Mouse (Mus musculus): ENCODE data around the gene Olfr282. TPM values are rescaled to one million over a fixed set of nuclear protein-coding genes. Genes with fewer than 3 reads are reported as not detected.
A peak's percentile ranks its signal among the peaks of the same experiment; 100 is the strongest.
"Not testable (repeated sequence)": the region's sequence is repeated elsewhere in the genome, so short reads cannot be mapped to it uniquely, and the experiment has no call there.

The Olfr282 gene
- not detected for polyA plus RNA-seq (2012; fragmentation: generic; extraction: Trizol)
- long read RNA-seq, experiment 1: 0 reads
- long read RNA-seq, experiment 2: 0 reads

DNA sequence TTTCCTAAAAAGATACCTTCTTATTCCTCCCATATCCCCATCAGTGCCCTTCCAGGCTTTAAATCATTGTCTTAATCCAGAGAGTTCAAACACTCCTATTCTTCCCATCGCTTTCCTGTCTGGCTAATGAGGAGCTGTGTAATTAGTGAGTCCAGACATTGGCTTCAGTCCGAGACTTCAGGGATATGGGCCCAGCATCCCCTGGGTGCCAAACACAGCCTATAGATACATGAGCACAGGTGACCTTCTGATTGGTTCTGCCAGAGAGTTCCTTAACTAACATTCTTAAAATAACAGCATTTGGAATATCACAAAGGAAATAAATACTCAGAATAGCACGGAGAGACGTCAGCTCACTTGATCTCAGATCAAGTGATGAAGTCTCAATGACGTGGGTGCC lies at the start of gene Olfr282:
TSS of gene Olfr282 (plus strand) at position 301 of the 400 bp plus-strand sequence.
- H3K27me3 ChIP-seq (ENCODE audit: control insufficient read depth, insufficient read depth, insufficient read length): peaks cover 23% of the 10 kb centered on the region
- H3ac ChIP-seq (ENCODE audit: control insufficient read depth, insufficient read length, low read depth); H3K79me2 ChIP-seq (ENCODE audit: control insufficient read depth, insufficient read depth); H3K36me3 ChIP-seq (ENCODE audit: control insufficient read depth, insufficient read depth); H3K4me3 ChIP-seq (ENCODE audit: insufficient read depth, poor library complexity, severe bottlenecking); H3K79me3 ChIP-seq (ENCODE audit: low read depth): not testable (repeated sequence)

DNA sequence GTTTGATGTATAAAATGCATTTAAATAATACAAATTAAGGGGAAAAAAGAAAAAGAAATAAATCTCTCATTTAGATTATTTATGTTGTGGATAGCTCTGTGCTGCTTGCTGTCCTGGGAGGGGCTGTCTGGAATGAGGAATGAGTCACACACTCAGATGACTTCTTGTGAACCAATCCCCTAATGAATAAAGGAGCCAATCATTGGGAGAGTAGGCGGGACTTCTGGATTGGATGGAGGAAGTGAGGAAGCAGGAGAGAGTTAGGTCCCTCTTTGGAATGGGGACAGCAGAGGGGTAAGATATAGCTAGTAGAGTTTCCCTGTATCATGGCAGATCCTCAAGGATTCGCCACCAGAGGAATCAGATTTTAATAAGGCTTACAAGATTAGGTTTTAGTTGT lies 43.4 kb upstream of the Olfr282 start:
- Histone ChIP-seq H3ac (ENCODE audit: control insufficient read depth, insufficient read length, low read depth) (no peak overlapping the region), H3K79me2 (ENCODE audit: control insufficient read depth, insufficient read depth) (no peaks in the 10 kb centered on the region)

DNA sequence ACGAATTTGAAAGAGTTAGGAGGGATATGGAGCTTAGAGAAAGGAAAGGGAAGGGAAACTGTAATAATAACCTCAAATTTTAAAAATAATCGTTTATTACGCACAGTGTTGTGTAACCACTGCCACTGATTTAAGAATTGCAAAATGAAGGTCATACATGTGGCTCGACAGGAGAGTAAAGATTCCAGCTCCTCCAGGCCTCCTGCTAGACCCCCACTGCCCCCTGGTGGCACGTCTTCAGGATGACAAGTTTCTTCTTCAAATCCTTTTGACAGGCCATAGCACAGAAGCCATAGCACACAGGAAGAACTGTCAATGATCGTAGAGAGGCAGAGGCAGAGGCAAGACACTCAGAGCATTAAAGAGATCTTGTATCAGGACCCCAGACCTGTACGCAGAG lies 41.2 kb upstream of the Olfr282 start:
- Histone ChIP-seq H3K79me3 (ENCODE audit: low read depth) (no peaks in the 10 kb centered on the region), H3K36me3 (ENCODE audit: control insufficient read depth, insufficient read depth) (no peaks in the 10 kb centered on the region), H3K4me3 (ENCODE audit: insufficient read depth, poor library complexity, severe bottlenecking) (no peak overlapping the region), H3K27me3 (ENCODE audit: control insufficient read depth, insufficient read depth, insufficient read length) (peaks cover 12% of the 10 kb centered on the region), H3ac (ENCODE audit: control insufficient read depth, insufficient read length, low read depth) (no peak overlapping the region), H3K79me2 (ENCODE audit: control insufficient read depth, insufficient read depth) (no peaks in the 10 kb centered on the region)
- TF ChIP-seq CTCF (IDR thresholded peaks at IDR 0.05; ENCODE audit: control insufficient read depth, insufficient read depth, insufficient read length): peak; percentile 61
- TF ChIP-seq CEBPB (IDR thresholded peaks at IDR 0.05; ENCODE audit: low read depth): no peak
- TF ChIP-seq MAX (IDR thresholded peaks at IDR 0.05): no peak

More for the DNA sequence above, 43.4 kb upstream of the Olfr282 start:
- Histone ChIP-seq H3K4me3 (ENCODE audit: insufficient read depth, poor library complexity, severe bottlenecking) (no peak overlapping the region), H3K27me3 (ENCODE audit: control insufficient read depth, insufficient read depth, insufficient read length) (peaks cover 28% of the 10 kb centered on the region), H3K79me3 (ENCODE audit: low read depth) (no peaks in the 10 kb centered on the region), H3K36me3 (ENCODE audit: control insufficient read depth, insufficient read depth) (no peaks in the 10 kb centered on the region)
- TF ChIP-seq CEBPB (IDR thresholded peaks at IDR 0.05; ENCODE audit: low read depth) (no peak), USF1 (IDR thresholded peaks at IDR 0.05; ENCODE audit: low read depth) (peak; percentile 57), FOSL1 (IDR thresholded peaks at IDR 0.05; ENCODE audit: insufficient read depth, low read length, poor library complexity, severe bottlenecking) (no peak)

DNA sequence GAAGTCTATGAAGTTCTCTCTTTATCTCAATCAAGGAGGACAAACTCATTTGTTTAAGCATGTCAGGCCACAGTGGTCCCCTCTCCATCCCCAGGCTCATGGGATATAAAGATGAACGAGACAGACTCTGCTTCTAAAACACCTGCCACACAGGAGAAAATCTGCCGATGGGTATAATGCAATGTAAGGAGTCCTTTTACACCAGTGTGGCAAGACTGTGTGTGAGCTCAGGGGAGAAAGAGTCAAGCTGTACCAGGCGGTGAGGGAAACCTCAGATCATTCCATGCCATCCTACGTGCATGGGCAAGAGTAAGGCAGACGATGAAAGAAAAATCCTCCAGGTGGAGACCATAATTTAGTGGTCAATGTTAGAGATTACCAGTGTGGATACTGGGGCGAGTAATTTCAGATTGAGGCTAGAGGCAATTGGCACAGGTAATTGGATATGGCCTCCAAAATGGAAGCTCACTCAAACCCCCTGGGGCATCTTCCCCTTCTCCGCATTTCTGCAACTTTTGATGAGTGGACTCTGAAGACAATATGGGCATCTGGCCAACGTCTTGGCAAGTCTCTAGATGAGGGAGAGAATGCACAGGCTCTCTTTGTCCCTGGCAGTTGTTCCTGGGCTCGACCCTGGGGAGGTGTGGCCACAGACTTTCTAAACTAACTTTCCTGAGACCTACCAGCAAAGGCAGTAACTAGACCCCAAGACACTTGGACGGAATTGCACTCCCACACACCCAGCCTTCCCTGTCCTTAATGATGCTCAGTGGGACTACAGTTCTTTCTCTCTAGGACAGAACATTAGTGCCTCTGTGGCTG lies 39.7 kb upstream of the Olfr282 start:
- H3K4me3 ChIP-seq (ENCODE audit: insufficient read depth, poor library complexity, severe bottlenecking): no peak overlapping the region
- TF ChIP-seq MAX (IDR thresholded peaks at IDR 0.05) (no peak), CEBPB (IDR thresholded peaks at IDR 0.05; ENCODE audit: low read depth) (no peak), USF1 (IDR thresholded peaks at IDR 0.05; ENCODE audit: low read depth) (no peak), CTCF (IDR thresholded peaks at IDR 0.05; ENCODE audit: control insufficient read depth, insufficient read depth, insufficient read length) (no peak)
- H3K79me2 ChIP-seq (ENCODE audit: control insufficient read depth, insufficient read depth): no peaks in the 10 kb centered on the region
- H3K27me3 ChIP-seq (ENCODE audit: control insufficient read depth, insufficient read depth, insufficient read length): peaks cover 12% of the 10 kb centered on the region
- no peaks in the 10 kb centered on the region for H3K36me3 ChIP-seq (ENCODE audit: control insufficient read depth, insufficient read depth)
- H3K79me3 ChIP-seq (ENCODE audit: low read depth): no peaks in the 10 kb centered on the region
- no peak overlapping the region for H3ac ChIP-seq (ENCODE audit: control insufficient read depth, insufficient read length, low read depth)

DNA sequence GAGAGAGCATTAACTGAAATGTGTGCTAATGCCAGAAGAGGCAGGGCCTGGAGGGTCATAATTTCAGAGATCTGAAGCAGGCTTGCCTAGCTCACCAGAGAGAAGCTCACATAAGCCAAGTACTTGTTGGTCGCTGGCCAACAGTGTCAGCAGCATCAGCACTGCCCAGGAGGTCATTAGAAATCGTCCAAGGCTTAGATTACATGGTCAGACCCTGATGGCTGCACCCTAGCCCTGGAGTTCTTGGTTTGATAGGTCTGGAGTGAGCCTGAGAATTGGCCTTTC lies 39.2 kb upstream of the Olfr282 start:
- Histone ChIP-seq H3K4me3 (ENCODE audit: insufficient read depth, poor library complexity, severe bottlenecking) (no peak overlapping the region), H3K79me3 (ENCODE audit: low read depth) (no peaks in the 10 kb centered on the region), H3ac (ENCODE audit: control insufficient read depth, insufficient read length, low read depth) (no peak overlapping the region), H3K79me2 (ENCODE audit: control insufficient read depth, insufficient read depth) (no peaks in the 10 kb centered on the region), H3K27me3 (ENCODE audit: control insufficient read depth, insufficient read depth, insufficient read length) (peaks cover 12% of the 10 kb centered on the region), H3K36me3 (ENCODE audit: control insufficient read depth, insufficient read depth) (no peaks in the 10 kb centered on the region)
- TF ChIP-seq MYOD1 (IDR thresholded peaks at IDR 0.05; ENCODE audit: control insufficient read depth, insufficient read length, low read depth) (no peak), FOSL1 (IDR thresholded peaks at IDR 0.05; ENCODE audit: insufficient read depth, low read length, poor library complexity, severe bottlenecking) (no peak), MAX (IDR thresholded peaks at IDR 0.05) (no peak), USF1 (IDR thresholded peaks at IDR 0.05; ENCODE audit: low read depth) (no peak), CEBPB (IDR thresholded peaks at IDR 0.05; ENCODE audit: low read depth) (no peak), CTCF (IDR thresholded peaks at IDR 0.05; ENCODE audit: control insufficient read depth, insufficient read depth, insufficient read length) (no peak), MYOG (IDR thresholded peaks at IDR 0.05; ENCODE audit: control insufficient read depth, extremely low read depth, insufficient read length) (no peak)

DNA sequence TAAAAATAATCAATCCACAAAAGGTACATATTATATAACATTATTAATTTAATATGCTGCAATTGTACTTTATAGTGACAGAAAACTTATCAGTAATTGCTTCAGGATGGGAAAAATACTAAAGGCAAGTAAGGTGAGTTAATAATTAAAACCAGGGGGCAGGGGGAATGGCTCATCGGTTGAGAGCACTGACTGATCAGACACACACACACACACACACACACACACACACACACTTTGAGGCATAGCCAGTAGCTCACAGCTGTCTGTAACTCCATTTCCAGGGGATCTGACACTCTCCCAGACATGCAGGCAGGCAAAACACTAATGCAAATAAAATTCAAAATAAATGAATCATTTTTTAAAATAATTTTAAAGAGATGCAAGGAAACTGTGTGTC lies 33.9 kb upstream of the Olfr282 start:
- no peak overlapping the region for H3K4me3 ChIP-seq (ENCODE audit: insufficient read depth, poor library complexity, severe bottlenecking)
- no peak for TF ChIP-seq FOSL1 (IDR thresholded peaks at IDR 0.05; ENCODE audit: insufficient read depth, low read length, poor library complexity, severe bottlenecking)
- no peak for TF ChIP-seq MYOG (IDR thresholded peaks at IDR 0.05; ENCODE audit: control insufficient read depth, extremely low read depth, insufficient read length)
- no peak for TF ChIP-seq USF1 (IDR thresholded peaks at IDR 0.05; ENCODE audit: low read depth)
- TF ChIP-seq MYOD1 (IDR thresholded peaks at IDR 0.05; ENCODE audit: control insufficient read depth, insufficient read length, low read depth): no peak
- TF ChIP-seq CEBPB (IDR thresholded peaks at IDR 0.05; ENCODE audit: low read depth): no peak
- TF ChIP-seq CTCF (IDR thresholded peaks at IDR 0.05; ENCODE audit: control insufficient read depth, insufficient read depth, insufficient read length): no peak
- TF ChIP-seq MAX (IDR thresholded peaks at IDR 0.05): no peak
- H3K27me3 ChIP-seq (ENCODE audit: control insufficient read depth, insufficient read depth, insufficient read length): peaks cover 20% of the 10 kb centered on the region
- no peaks in the 10 kb centered on the region for H3K79me3 ChIP-seq (ENCODE audit: low read depth)
- H3K79me2 ChIP-seq (ENCODE audit: control insufficient read depth, insufficient read depth): no peaks in the 10 kb centered on the region
- no peak overlapping the region for H3ac ChIP-seq (ENCODE audit: control insufficient read depth, insufficient read length, low read depth)
- no peaks in the 10 kb centered on the region for H3K36me3 ChIP-seq (ENCODE audit: control insufficient read depth, insufficient read depth)

All from C2C12 (cell line).